Mouse (Mus musculus) cerebellum, adult 9-10 months (tissue): Measurements from ENCODE around the gene Ntf5.
"Not testable (repeated sequence)": the region's sequence is repeated elsewhere in the genome, so short reads cannot be mapped to it uniquely, and the experiment has no call there.

ENCODE experiments used
- DNase-seq: peaks from one replicate; pipeline ENCODE4 v3.0.0; 2022

Gene Ntf5

GRCm38 (mm10) chr7:45413113-45413863 is at the start of gene Ntf5:
Gene Ntf5 (plus strand): TSS chr7:45413695.
- DNase-seq = no peak

GRCm38 (mm10) chr7:45363983-45364382 is 49.5 kb upstream of the Ntf5 start:
- peak; percentile 54 for DNase-seq

- DNase-seq = peak; percentile 83
These were observed 47.5 kb upstream of the Ntf5 start for GRCm38 (mm10) chr7:45365742-45366651.

GRCm38 (mm10) chr7:45366652-45367019 is 46.9 kb upstream of the Ntf5 start, which contains the start of gene Ppfia3:
Gene Ppfia3 (minus strand): TSS chr7:45367019.
- DNase-seq = no peak

- DNase-seq = peak; percentile 99
These were observed 46.2 kb upstream of the Ntf5 start for GRCm38 (mm10) chr7:45367020-45367880.

- DNase-seq = peak; percentile 68
These were observed 45.3 kb upstream of the Ntf5 start for GRCm38 (mm10) chr7:45368178-45368577.

GRCm38 (mm10) chr7:45369022-45369745 is 44.3 kb upstream of the Ntf5 start:
- DNase-seq = peak; percentile 65

GRCm38 (mm10) chr7:45369836-45370474 is 43.5 kb upstream of the Ntf5 start:
- DNase-seq = peak; percentile 59

- peak; percentile 91 for DNase-seq
These were observed 42.8 kb upstream of the Ntf5 start, which contains the start of gene Lin7b for GRCm38 (mm10) chr7:45370475-45371311. Gene Lin7b (minus strand): TSS chr7:45370583.

GRCm38 (mm10) chr7:45372371-45372770 is 41.1 kb upstream of the Ntf5 start:
- no peak for DNase-seq

GRCm38 (mm10) chr7:45374620-45375019 is 38.9 kb upstream of the Ntf5 start:
- no peak for DNase-seq

GRCm38 (mm10) chr7:45376057-45376456 is 37.4 kb upstream of the Ntf5 start:
- no peak for DNase-seq

- no peak for DNase-seq
These were observed 27.4 kb upstream of the Ntf5 start for GRCm38 (mm10) chr7:45386077-45386476.

- DNase-seq = no peak
These were observed 18.4 kb upstream of the Ntf5 start for GRCm38 (mm10) chr7:45395129-45395541.

GRCm38 (mm10) chr7:45395578-45396336 is 17.7 kb upstream of the Ntf5 start, which contains the start of gene Snrnp70:
Gene Snrnp70 (minus strand): TSS chr7:45395742.
- peak; percentile 100 for DNase-seq

- not testable (repeated sequence) for DNase-seq
These were observed 17.1 kb upstream of the Ntf5 start for GRCm38 (mm10) chr7:45396337-45396775.

- DNase-seq = no peak
These were observed 16.7 kb upstream of the Ntf5 start for GRCm38 (mm10) chr7:45396787-45397186.

- no peak for DNase-seq
These were observed 11.9 kb upstream of the Ntf5 start for GRCm38 (mm10) chr7:45401521-45402085.
